Mouse (Mus musculus) olfactory bulb, adult 2 months (tissue): Measurements from ENCODE around the gene Eif5.

Source experiments
- CTCF ChIP-seq: fragments of 200-500 bp; IDR thresholded peaks from 2 replicates; pipeline ENCODE4 v1.5.1; 2012; ENCODE audit warnings: low read depth, mild to moderate bottlenecking, low read length, moderate library complexity; ENCODE audit not compliant: insufficient read depth
- POLR2A ChIP-seq: fragments of 200-500 bp; IDR thresholded peaks from 2 replicates; pipeline ENCODE4 v1.6.1; 2012; ENCODE audit warnings: mild to moderate bottlenecking, low read depth, low read length, moderate library complexity; ENCODE audit not compliant: insufficient read depth

- TF ChIP-seq POLR2A (no peak), CTCF (no peak)
Measured at GRCm38 (mm10) chr12:111537341-111537740, 475 bp upstream of the Eif5 start.
